Mouse (Mus musculus) brain, embryonic 14.5 days (tissue): ENCODE measurements at regions not wholly inside any gene's neighbourhood (a gene's known extent, or its start where the extent isn't known, plus 50 kb on each side); places are given as distances from the start of the nearest gene placed in this dataset.

Experiments used
- CTCF ChIP-seq: fragments of 200-500 bp; IDR thresholded peaks from 2 replicates; pipeline ENCODE4 v1.5.1; 2012; ENCODE audit warnings: inconsistent platforms, mild to moderate bottlenecking, moderate library complexity, borderline replicate concordance; ENCODE audit not compliant: insufficient read depth, insufficient read length; ENCODE audit errors: extremely low read depth
- POLR2A ChIP-seq: fragments of 200-500 bp; IDR thresholded peaks from 2 replicates; pipeline ENCODE4 v1.6.1; 2012; ENCODE audit warnings: mild to moderate bottlenecking, inconsistent platforms, borderline replicate concordance; ENCODE audit not compliant: poor library complexity, insufficient read depth, insufficient read length, severe bottlenecking; ENCODE audit errors: extremely low read depth

GRCm38 (mm10) chr9:43977773-43978172, 65.4 kb upstream of the Thy1 start:
- TF ChIP-seq CTCF, result no peak
- TF ChIP-seq POLR2A, result no peak
